Mouse (Mus musculus) brain, embryonic 14.5 days (tissue): ENCODE measurements around the gene Fjx1.

Experiments
- CTCF ChIP-seq: fragments of 200-500 bp; IDR thresholded peaks from 2 replicates; pipeline ENCODE4 v1.5.1; 2012; ENCODE audit warnings: inconsistent platforms, mild to moderate bottlenecking, moderate library complexity, borderline replicate concordance; ENCODE audit not compliant: insufficient read depth, insufficient read length; ENCODE audit errors: extremely low read depth
- POLR2A ChIP-seq: fragments of 200-500 bp; IDR thresholded peaks from 2 replicates; pipeline ENCODE4 v1.6.1; 2012; ENCODE audit warnings: mild to moderate bottlenecking, inconsistent platforms, borderline replicate concordance; ENCODE audit not compliant: poor library complexity, insufficient read depth, insufficient read length, severe bottlenecking; ENCODE audit errors: extremely low read depth

DNA sequence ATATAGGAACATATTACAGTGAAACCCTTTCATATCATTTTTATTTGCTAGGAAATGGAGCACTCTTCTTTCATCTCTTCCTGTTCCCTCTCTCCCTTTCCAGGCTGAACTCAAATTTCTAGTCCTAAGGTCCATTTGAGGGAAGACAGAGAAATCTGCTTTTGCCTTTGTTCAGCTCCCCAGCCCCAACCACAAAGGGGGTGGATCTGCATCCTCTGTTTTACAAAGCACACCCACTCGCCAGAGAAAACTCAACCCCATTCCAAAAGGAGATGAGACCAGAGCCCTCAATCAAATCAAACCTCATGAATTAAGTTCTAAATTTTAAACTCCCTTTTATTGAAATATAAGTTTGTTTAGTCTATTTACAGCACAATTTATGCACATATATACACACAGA lies 3.2 kb downstream of the Fjx1 start:
- TF ChIP-seq POLR2A, result no peak
- no peak for TF ChIP-seq CTCF
